Mouse (Mus musculus) bone marrow macrophage, adult 2 months (primary cell): ENCODE data around the gene Adam15.

Experiments used
- CTCF ChIP-seq: IDR thresholded peaks from 2 replicates; pipeline ENCODE4 v1.5.1; 2012; ENCODE audit warnings: low read depth, mild to moderate bottlenecking, low read length, moderate library complexity
- POLR2A ChIP-seq: IDR thresholded peaks from 2 replicates; pipeline ENCODE4 v1.6.1; 2012; ENCODE audit warnings: mild to moderate bottlenecking, low read depth, low read length, borderline replicate concordance

DNA sequence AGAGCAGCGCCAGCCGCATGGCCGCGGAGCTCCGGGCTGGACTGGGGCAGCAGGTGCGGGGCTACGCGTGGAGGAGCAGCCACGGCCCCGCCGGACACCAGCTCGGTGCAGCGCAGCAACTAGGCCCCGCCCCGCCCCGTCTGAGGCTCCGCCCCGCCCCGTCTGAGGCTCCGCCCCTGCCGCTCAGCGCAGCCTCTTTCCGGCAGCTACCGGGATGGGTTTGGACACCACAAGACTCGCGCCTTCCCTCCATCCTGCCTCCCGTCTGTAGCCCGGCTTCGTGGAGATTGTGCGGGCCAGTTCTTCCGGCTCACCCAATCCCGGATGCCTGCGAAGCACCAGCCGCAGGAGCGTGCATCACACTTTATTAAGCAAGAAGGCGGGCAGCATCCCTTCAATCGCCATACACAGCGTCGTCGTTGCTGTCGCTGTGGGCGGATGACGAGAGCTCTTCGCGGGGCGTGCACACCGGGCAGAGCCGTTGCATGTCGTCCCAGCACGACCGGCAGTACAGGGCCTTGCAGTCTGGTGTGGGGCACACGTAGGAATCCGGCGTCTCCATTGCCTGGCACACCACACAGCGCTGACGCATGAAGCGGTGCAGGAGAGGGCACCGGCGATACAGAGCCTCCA lies at the start of gene Adam15:
- TF ChIP-seq POLR2A, result no peak
- TF ChIP-seq CTCF, result no peak
